Mouse (Mus musculus) ovary, postnatal 10 days (tissue): ENCODE data around the gene Adam22.
"Not testable (repeated sequence)": the region's sequence is repeated elsewhere in the genome, so short reads cannot be mapped to it uniquely, and the experiment has no call there.

Experiments used
- DNase-seq: peaks from one replicate; pipeline ENCODE4 v3.0.0; 2022; ENCODE audit warnings: low spot score

Gene Adam22

GRCm38 (mm10) chr5:8326671-8327070 is 41.3 kb downstream of the Adam22 start:
- no peak for DNase-seq

GRCm38 (mm10) chr5:8312324-8312723 is 55.6 kb downstream of the Adam22 start:
- no peak for DNase-seq

- DNase-seq: no peak
These were observed 57.1 kb downstream of the Adam22 start for GRCm38 (mm10) chr5:8310907-8311306.

- no peak for DNase-seq
These were observed 70.1 kb downstream of the Adam22 start for GRCm38 (mm10) chr5:8297719-8298419.

GRCm38 (mm10) chr5:8293287-8293686 is 74.7 kb downstream of the Adam22 start:
- DNase-seq: no peak

GRCm38 (mm10) chr5:8291496-8291895 is 76.5 kb downstream of the Adam22 start:
- DNase-seq: no peak

GRCm38 (mm10) chr5:8289678-8290614 is 78.0 kb downstream of the Adam22 start:
- DNase-seq: no peak

- no peak for DNase-seq
These were observed 83.8 kb downstream of the Adam22 start for GRCm38 (mm10) chr5:8284123-8284522.

- DNase-seq: no peak
These were observed 91.8 kb downstream of the Adam22 start for GRCm38 (mm10) chr5:8276141-8276540.

GRCm38 (mm10) chr5:8257366-8257765 is 110.6 kb downstream of the Adam22 start:
- DNase-seq: no peak

GRCm38 (mm10) chr5:8256487-8256886 is 111.5 kb downstream of the Adam22 start:
- DNase-seq: no peak

- DNase-seq: no peak
These were observed 123.3 kb downstream of the Adam22 start for GRCm38 (mm10) chr5:8244696-8245095.

- no peak for DNase-seq
These were observed 124.8 kb downstream of the Adam22 start for GRCm38 (mm10) chr5:8243064-8243615.

- DNase-seq: no peak
These were observed 125.3 kb downstream of the Adam22 start for GRCm38 (mm10) chr5:8242660-8243059.

- no peak for DNase-seq
These were observed 140.9 kb downstream of the Adam22 start for GRCm38 (mm10) chr5:8227073-8227472.

GRCm38 (mm10) chr5:8224321-8224705 is 143.6 kb downstream of the Adam22 start:
- DNase-seq: no peak

GRCm38 (mm10) chr5:8223597-8224320 is 144.2 kb downstream of the Adam22 start:
- no peak for DNase-seq

- no peak for DNase-seq
These were observed 146.3 kb downstream of the Adam22 start for GRCm38 (mm10) chr5:8221630-8222029.

- no peak for DNase-seq
These were observed 152.1 kb downstream of the Adam22 start for GRCm38 (mm10) chr5:8215841-8216240.

- not testable (repeated sequence) for DNase-seq
These were observed 183.0 kb downstream of the Adam22 start for GRCm38 (mm10) chr5:8184992-8185391.

GRCm38 (mm10) chr5:8180646-8181045 is 187.3 kb downstream of the Adam22 start:
- no peak for DNase-seq

GRCm38 (mm10) chr5:8178111-8178510 is 189.8 kb downstream of the Adam22 start:
- no peak for DNase-seq
